Mouse (Mus musculus) embryonic facial prominence, embryonic 10.5 days (tissue): Measurements from ENCODE around the gene Gulp1. TPM values are rescaled to one million over a fixed set of nuclear protein-coding genes. Genes with fewer than 3 reads are reported as not detected.
A peak's percentile ranks its signal among the peaks of the same experiment; 100 is the strongest.

Source experiments
- DNase-seq: peaks from one replicate; pipeline ENCODE4 v3.0.0-alpha.2; 2017; ENCODE audit warnings: low spot score
- H3K27ac ChIP-seq: fragments of 300-500 bp; sonication (generic); replicated peaks from 2 replicates; pipeline ENCODE4 v1.5.1; 2016; ENCODE audit warnings: mild to moderate bottlenecking
- H3K27me3 ChIP-seq: fragments of 300-500 bp; sonication (generic); replicated peaks from 2 replicates; pipeline ENCODE4 v1.6.1; 2016; ENCODE audit warnings: low read depth, mild to moderate bottlenecking; ENCODE audit not compliant: poor library complexity, severe bottlenecking
- H3K36me3 ChIP-seq: fragments of 300-500 bp; sonication (generic); replicated peaks from 2 replicates; pipeline ENCODE4 v1.6.1; 2016; ENCODE audit warnings: mild to moderate bottlenecking, moderate library complexity
- H3K4me1 ChIP-seq: fragments of 300-500 bp; sonication (generic); 2 replicates; pipeline ENCODE4 v1.6.1; 2016
- H3K4me3 ChIP-seq: fragments of 300-500 bp; sonication (generic); 2 replicates; pipeline ENCODE4 v1.5.1; 2016; ENCODE audit warnings: mild to moderate bottlenecking, moderate library complexity
- H3K9me3 ChIP-seq: fragments of 300-500 bp; sonication (generic); 2 replicates; pipeline ENCODE4 v1.6.1; 2016; ENCODE audit warnings: mild to moderate bottlenecking
- WGBS: fragments of 180-500 bp; shearing (Covaris S2); methylation state at CpG from one replicate; pipeline ENCODE4 v1.1.7; 2016; 5-methylcytosine and 5-hydroxymethylcytosine counted together
- polyA plus RNA-seq: library from polyadenylated mRNA; unstranded; fragments of >200 nt; fragmentation: Nextera tagmentation; extraction: Ambion mirVana; gene quantifications from 2 replicates; pipeline ENCODE4 v1.2.1, GENCODE M21; 2016

Gene Gulp1
- 22.0 and 24.9 TPM in 2 replicates for polyA plus RNA-seq

GRCm38 (mm10) chr1:44551461-44552370 lies at the start of gene Gulp1:
Gene Gulp1 (plus strand): TSS chr1:44551511.
- peak; percentile 89 for DNase-seq
- Histone ChIP-seq H3K4me3 (peak within 1 kb of the TSS; percentile 87), H3K36me3 (no peaks in the 10 kb centered on the region), H3K9me3 (no peaks in the 10 kb centered on the region), H3K27me3 (no peaks in the 10 kb centered on the region), H3K27ac (peak within 1 kb of the TSS; percentile 97), H3K4me1 (peaks cover 29% of the 10 kb centered on the region)
- under 1% methylated on average over 55 of the region's 55 CpGs for WGBS

DNA sequence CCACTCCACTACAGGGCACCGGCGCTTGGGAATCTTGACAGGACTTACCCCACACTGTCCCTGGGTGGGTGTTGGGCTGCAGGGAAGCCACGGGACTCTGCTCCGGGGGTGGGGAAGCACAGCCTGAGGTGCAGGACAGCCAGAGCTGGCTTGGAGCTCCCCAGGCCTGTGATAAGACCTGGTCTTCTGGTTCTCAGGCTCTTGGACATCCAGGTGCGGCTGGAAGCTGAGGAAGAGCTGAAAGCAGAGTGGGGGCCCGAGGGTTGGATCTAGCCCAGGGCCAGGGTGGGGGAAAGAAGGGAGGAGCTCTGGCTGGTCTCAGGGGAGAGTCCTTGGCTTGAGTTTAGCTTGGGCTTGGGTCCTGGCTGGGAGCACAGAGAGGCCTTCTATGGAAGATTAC lies 1.1 kb upstream of the Gulp1 start:
- Histone ChIP-seq H3K27me3 (no peaks in the 10 kb centered on the region), H3K27ac (peak overlapping the region; percentile 6; the same call in 1 of the 2 replicates), H3K36me3 (no peaks in the 10 kb centered on the region), H3K4me3 (no peak overlapping the region), H3K9me3 (no peaks in the 10 kb centered on the region), H3K4me1 (peaks cover 29% of the 10 kb centered on the region)
- no peak for DNase-seq
- 72% methylated on average over 6 of the region's 6 CpGs for WGBS

DNA sequence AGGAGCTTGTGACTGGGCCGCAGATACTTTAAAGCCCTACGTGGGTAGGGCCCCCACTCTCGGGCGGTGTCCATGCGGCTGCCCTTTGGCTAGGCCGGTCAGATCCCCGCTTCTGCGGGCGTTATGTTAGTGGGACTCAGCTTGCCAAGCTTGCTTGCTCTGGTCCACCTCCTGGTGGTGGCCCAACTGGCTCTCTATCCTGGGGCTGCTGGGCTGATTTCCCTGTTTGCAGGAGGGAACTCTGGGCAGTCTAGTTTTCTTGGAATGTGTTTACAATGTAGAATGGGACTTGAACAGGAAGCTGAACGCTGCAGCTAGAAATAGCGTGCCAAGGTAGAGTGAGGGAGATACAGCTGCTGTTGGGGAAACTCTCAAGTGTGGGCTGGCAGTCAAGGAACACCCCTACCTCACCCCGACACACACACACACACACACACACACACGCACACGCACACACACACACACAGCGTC lies 1.1 kb downstream of the Gulp1 start:
- WGBS, result 7% methylated on average over 15 of the region's 15 CpGs
- peak overlapping the region; percentile 87 for H3K4me3 ChIP-seq
- peak overlapping the region; percentile 97 for H3K27ac ChIP-seq
- peaks cover 29% of the 10 kb centered on the region for H3K4me1 ChIP-seq
- no peaks in the 10 kb centered on the region for H3K9me3 ChIP-seq
- H3K36me3 ChIP-seq, result no peaks in the 10 kb centered on the region
- H3K27me3 ChIP-seq, result no peaks in the 10 kb centered on the region
- DNase-seq, result peak; percentile 79

GRCm38 (mm10) chr1:44553166-44553898 lies 2.0 kb downstream of the Gulp1 start:
- Histone ChIP-seq H3K27me3 (no peaks in the 10 kb centered on the region), H3K4me1 (peaks cover 29% of the 10 kb centered on the region), H3K27ac (peak overlapping the region; percentile 97; the same call in 1 of the 2 replicates), H3K4me3 (peak overlapping the region; percentile 87), H3K9me3 (no peaks in the 10 kb centered on the region), H3K36me3 (no peaks in the 10 kb centered on the region)
- DNase-seq, result peak; percentile 25
- 33% methylated on average over 6 of the region's 6 CpGs for WGBS

DNA sequence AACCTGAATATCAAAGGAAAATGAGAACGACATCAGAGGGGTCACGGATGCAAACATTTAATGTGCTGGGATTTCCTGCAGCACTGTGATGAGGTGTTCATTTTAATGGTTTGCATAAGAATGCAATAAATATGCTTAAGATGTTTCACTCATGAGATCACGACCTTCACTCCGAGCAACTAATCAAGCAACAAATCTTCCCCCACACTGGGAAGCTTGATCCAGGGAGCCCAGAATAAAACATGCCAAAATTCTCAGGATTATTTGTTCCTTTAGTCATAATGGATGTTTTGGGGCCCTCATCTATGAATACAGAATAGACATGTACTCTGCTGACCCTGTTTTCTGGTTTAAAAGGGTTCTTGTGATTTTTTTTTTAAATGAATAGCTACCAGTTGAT lies 16.1 kb downstream of the Gulp1 start:
- no peak for DNase-seq
- Histone ChIP-seq H3K27ac (no peak overlapping the region), H3K4me1 (no peaks in the 10 kb centered on the region), H3K9me3 (no peaks in the 10 kb centered on the region), H3K4me3 (no peak overlapping the region), H3K27me3 (no peaks in the 10 kb centered on the region), H3K36me3 (no peaks in the 10 kb centered on the region)
- WGBS, result 82% methylated on average over 4 of the region's 4 CpGs

- Histone ChIP-seq H3K27me3 (no peaks in the 10 kb centered on the region), H3K9me3 (no peaks in the 10 kb centered on the region), H3K4me3 (no peak overlapping the region), H3K4me1 (no peaks in the 10 kb centered on the region), H3K36me3 (no peaks in the 10 kb centered on the region), H3K27ac (no peak overlapping the region)
- DNase-seq, result no peak
- 87% methylated on average over 2 of the region's 2 CpGs for WGBS
Measured at GRCm38 (mm10) chr1:44568296-44568695, 17.0 kb downstream of the Gulp1 start.

DNA sequence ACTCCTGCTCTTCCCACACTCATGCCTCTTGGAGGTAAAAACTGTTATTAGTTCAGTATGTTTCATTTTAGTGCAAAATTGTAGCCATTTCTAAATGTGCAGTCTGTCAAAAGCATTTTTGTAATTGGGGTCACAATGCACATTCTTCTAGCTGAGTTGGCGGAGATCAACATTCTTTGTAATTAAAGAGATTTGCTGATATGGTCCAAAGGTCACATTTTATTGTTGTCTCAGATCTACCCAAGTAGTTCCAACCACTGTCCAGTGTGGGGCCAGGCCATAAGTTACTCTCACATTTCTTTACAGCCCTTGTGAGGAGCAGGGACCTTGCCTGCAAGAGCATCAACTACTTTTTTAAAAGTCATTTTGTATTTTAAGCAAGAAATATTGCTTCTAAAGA lies 24.7 kb downstream of the Gulp1 start:
- Histone ChIP-seq H3K27me3 (no peaks in the 10 kb centered on the region), H3K4me1 (no peaks in the 10 kb centered on the region; the same call in 1 of the 2 replicates), H3K9me3 (no peaks in the 10 kb centered on the region), H3K4me3 (no peak overlapping the region), H3K36me3 (no peaks in the 10 kb centered on the region), H3K27ac (no peak overlapping the region)
- WGBS, result 44% methylated on average over 1 of the region's 1 CpGs
- DNase-seq, result no peak

- H3K36me3 ChIP-seq, result no peaks in the 10 kb centered on the region
- 88% methylated on average over 2 of the region's 2 CpGs for WGBS
- H3K27ac ChIP-seq, result no peak overlapping the region
- no peaks in the 10 kb centered on the region for H3K9me3 ChIP-seq
- no peaks in the 10 kb centered on the region for H3K27me3 ChIP-seq
- no peak for DNase-seq
- no peaks in the 10 kb centered on the region; the same call in 1 of the 2 replicates for H3K4me1 ChIP-seq
- H3K4me3 ChIP-seq, result no peak overlapping the region
Measured at GRCm38 (mm10) chr1:44576610-44577009, 25.3 kb downstream of the Gulp1 start.

DNA sequence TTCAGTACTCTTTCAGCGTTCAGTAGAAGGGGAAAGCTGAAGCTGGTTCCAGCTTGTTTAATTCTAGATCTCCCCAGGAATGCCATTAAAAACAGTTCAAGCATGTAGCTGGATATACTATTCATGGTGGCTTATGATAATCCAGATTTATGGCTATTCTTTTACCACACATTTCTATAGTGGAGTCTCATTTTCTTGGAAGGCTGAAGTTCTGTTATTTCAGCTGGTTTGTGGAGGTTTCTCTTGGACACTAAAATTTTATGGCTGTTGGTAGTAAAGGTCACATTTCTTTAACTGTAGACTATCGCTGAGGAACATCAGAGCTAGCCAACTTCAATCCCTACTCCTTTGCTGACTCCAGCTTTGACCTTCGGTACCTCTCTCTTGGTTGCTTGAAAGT lies 29.1 kb downstream of the Gulp1 start:
- Histone ChIP-seq H3K27me3 (no peaks in the 10 kb centered on the region), H3K4me3 (no peak overlapping the region), H3K36me3 (no peaks in the 10 kb centered on the region), H3K9me3 (no peaks in the 10 kb centered on the region), H3K4me1 (peaks cover 14% of the 10 kb centered on the region), H3K27ac (no peak overlapping the region)
- DNase-seq, result no peak
- 85% methylated on average over 3 of the region's 3 CpGs for WGBS

DNA sequence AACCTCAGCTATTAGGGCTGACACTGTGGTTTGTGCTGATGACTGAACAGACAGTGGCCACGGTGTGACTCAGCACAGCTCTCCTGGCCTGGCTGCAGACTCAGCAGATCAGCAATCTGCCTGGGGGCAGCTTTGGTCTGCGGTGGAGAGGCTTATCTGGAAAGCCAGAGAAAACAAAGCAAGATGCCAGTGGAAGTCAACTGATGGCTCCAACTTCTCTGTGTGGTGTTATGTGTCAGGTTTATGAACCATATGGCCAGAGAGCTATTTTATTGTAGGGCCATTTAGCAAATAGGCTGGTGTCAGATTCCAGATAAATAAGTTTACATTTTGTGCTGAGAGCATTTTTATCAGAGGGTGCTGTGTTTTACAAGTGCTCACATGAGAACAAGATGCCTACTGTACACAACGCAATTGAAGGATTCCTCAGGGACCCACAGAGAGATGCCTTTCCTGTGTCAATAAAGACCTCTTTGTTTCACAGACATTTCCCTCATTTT lies 33.6 kb downstream of the Gulp1 start:
- Histone ChIP-seq H3K27me3 (no peaks in the 10 kb centered on the region), H3K4me3 (no peak overlapping the region), H3K9me3 (no peaks in the 10 kb centered on the region), H3K4me1 (peaks cover 16% of the 10 kb centered on the region), H3K36me3 (no peaks in the 10 kb centered on the region), H3K27ac (peak overlapping the region; percentile 71)
- peak; percentile 74 for DNase-seq
- 7% methylated on average over 3 of the region's 3 CpGs for WGBS

GRCm38 (mm10) chr1:44591742-44592141 lies 40.4 kb downstream of the Gulp1 start:
- Histone ChIP-seq H3K27ac (no peak overlapping the region), H3K36me3 (no peaks in the 10 kb centered on the region), H3K27me3 (no peaks in the 10 kb centered on the region), H3K4me3 (no peak overlapping the region), H3K9me3 (no peaks in the 10 kb centered on the region), H3K4me1 (peaks cover 10% of the 10 kb centered on the region)
- 13% methylated on average over 3 of the region's 3 CpGs for WGBS
- DNase-seq, result peak; percentile 24

DNA sequence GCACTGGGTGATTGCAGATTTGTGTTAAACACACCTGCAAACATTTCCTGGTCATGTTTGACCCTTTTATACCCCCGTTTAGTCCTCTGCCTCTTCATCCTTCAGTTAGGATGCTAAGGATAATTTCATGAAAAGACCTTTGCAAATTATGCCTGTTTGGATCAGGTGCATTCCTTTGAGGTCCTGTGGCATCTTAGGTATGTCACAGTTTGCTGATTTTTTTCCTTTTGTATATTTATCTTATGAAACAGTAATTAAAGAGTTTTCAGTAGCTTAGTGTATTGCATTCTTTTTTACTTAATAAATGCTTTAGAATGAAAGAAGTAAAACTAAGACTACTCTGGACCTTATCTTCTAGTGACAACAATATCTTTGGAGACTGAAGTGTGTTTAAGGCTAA lies 41.8 kb downstream of the Gulp1 start:
- Histone ChIP-seq H3K4me1 (peaks cover 10% of the 10 kb centered on the region), H3K4me3 (no peak overlapping the region), H3K36me3 (no peaks in the 10 kb centered on the region), H3K9me3 (no peaks in the 10 kb centered on the region), H3K27ac (no peak overlapping the region), H3K27me3 (no peaks in the 10 kb centered on the region)
- WGBS, result 66% methylated on average over 1 of the region's 1 CpGs
- DNase-seq, result no peak
